Comparison of ENCODE assay signal across 8 mouse cellular contexts in genomic region chr8:84832034-84832717, GRCm38 (mm10). TPM values are rescaled to one million over a fixed set of nuclear protein-coding genes. Genes with fewer than 3 reads are reported as not detected.
DNase-seq lines count a peak whose midpoint lies in the region; ATAC-seq lines count a peak whose summit lies in the region.

No protein-coding gene starts in this region.

- under 1% methylated on average over 59 of the region's 59 CpGs for WGBS in intestine, embryonic 15.5 days
- WGBS in limb, embryonic 10.5 days, result 1% methylated on average over 59 of the region's 59 CpGs
- 2% methylated on average over 59 of the region's 59 CpGs for WGBS in midbrain, embryonic 10.5 days

- DNase-seq in adrenal gland, adult 8-10 months, result peak; percentile 62
- DNase-seq in embryo, embryonic 9.5 days (ENCODE audit: extremely low spot score), result peak; percentile 89
- DNase-seq in gastrocnemius, postnatal 4 days (ENCODE audit: low spot score in 2 of 2), result peak; percentile 62 to 84
- DNase-seq in limb, embryonic 10.5 days (ENCODE audit: low spot score), result peak; percentile 89
- peak; percentile 84 for DNase-seq in midbrain, embryonic 10.5 days (ENCODE audit: low spot score)
- peak; percentile 82 for DNase-seq in right cerebral cortex, postnatal 4 days
- DNase-seq in urinary bladder, postnatal 4 days (ENCODE audit: low spot score in 2 of 2), result peak; percentile 74 to 77

- peak overlapping the region; percentile 91 for H3K27ac ChIP-seq in intestine, embryonic 15.5 days
- peak overlapping the region; percentile 97 for H3K27ac ChIP-seq in limb, embryonic 10.5 days
- peak overlapping the region; percentile 99 for H3K27ac ChIP-seq in midbrain, embryonic 10.5 days (replicated peaks)

- peaks cover 30% of the 10 kb centered on the region for H3K36me3 ChIP-seq in intestine, embryonic 15.5 days
- H3K36me3 ChIP-seq in limb, embryonic 10.5 days, result peaks cover 38% of the 10 kb centered on the region
- H3K36me3 ChIP-seq in midbrain, embryonic 10.5 days, result peaks cover 39% of the 10 kb centered on the region

- no peaks in the 10 kb centered on the region for H3K27me3 ChIP-seq in intestine, embryonic 15.5 days (replicated peaks)
- H3K27me3 ChIP-seq in limb, embryonic 10.5 days (ENCODE audit: low read depth, poor library complexity, severe bottlenecking), result no peaks in the 10 kb centered on the region
- no peaks in the 10 kb centered on the region for H3K27me3 ChIP-seq in midbrain, embryonic 10.5 days (ENCODE audit: low read depth, poor library complexity, severe bottlenecking)

- no peaks in the 10 kb centered on the region for H3K9me3 ChIP-seq in intestine, embryonic 15.5 days
- no peaks in the 10 kb centered on the region for H3K9me3 ChIP-seq in limb, embryonic 10.5 days (replicated peaks)
- no peaks in the 10 kb centered on the region; the same call in 1 of the 2 replicates for H3K9me3 ChIP-seq in midbrain, embryonic 10.5 days (replicated peaks)

- peaks cover 18% of the 10 kb centered on the region for H3K4me1 ChIP-seq in intestine, embryonic 15.5 days (replicated peaks)
- H3K4me1 ChIP-seq in limb, embryonic 10.5 days, result peaks cover 29% of the 10 kb centered on the region
- H3K4me1 ChIP-seq in midbrain, embryonic 10.5 days, result peaks cover 13% of the 10 kb centered on the region

- peak overlapping the region; percentile 55 for H3K4me2 ChIP-seq in intestine, embryonic 15.5 days (replicated peaks)

- peak; percentile 87 for ATAC-seq in intestine, embryonic 15.5 days

- peak overlapping the region; percentile 99 for H3K9ac ChIP-seq in intestine, embryonic 15.5 days

- H3K4me3 ChIP-seq in intestine, embryonic 15.5 days (replicated peaks), result peak overlapping the region; percentile 94
- H3K4me3 ChIP-seq in limb, embryonic 10.5 days, result peak overlapping the region; percentile 78
- peak overlapping the region; percentile 99 for H3K4me3 ChIP-seq in midbrain, embryonic 10.5 days

RNA-seq across cellular contexts. Expression of gene Gadd45gip1, which starts 0.9 kb away (rescaled TPM):
- 10 to 100 TPM; 63.6 to 68.4 (median 66.2) TPM for total RNA-seq in adrenal gland, adult 8-10 months (2022)
- 10 to 100 TPM; 33.3 to 36.0 TPM for total RNA-seq in gastrocnemius, postnatal 4 days (2021)
- 61.7 and 62.6 TPM in 2 replicates for polyA plus RNA-seq in intestine, embryonic 15.5 days (2015; fragmentation: Nextera tagmentation; extraction: Ambion mirVana)
- polyA plus RNA-seq in limb, embryonic 10.5 days (2016; fragmentation: Nextera tagmentation; extraction: Ambion mirVana), result 51.7 and 54.4 TPM in 2 replicates
- polyA plus RNA-seq in midbrain, embryonic 10.5 days (2016; fragmentation: Nextera tagmentation; extraction: Ambion mirVana), result 46.3 and 47.2 TPM in 2 replicates

RNA-seq across cellular contexts. Expression of gene Rad23a, which starts 8.3 kb away (rescaled TPM):
- total RNA-seq in adrenal gland, adult 8-10 months (2022), result 100 to 1,000 TPM; 107 to 125 (median 111) TPM
- 100 to 1,000 TPM; 121 to 123 TPM for total RNA-seq in gastrocnemius, postnatal 4 days (2021)
- 102 and 106 TPM in 2 replicates for polyA plus RNA-seq in intestine, embryonic 15.5 days (2015; fragmentation: Nextera tagmentation; extraction: Ambion mirVana)
- polyA plus RNA-seq in limb, embryonic 10.5 days (2016; fragmentation: Nextera tagmentation; extraction: Ambion mirVana), result 119 and 122 TPM in 2 replicates
- polyA plus RNA-seq in midbrain, embryonic 10.5 days (2016; fragmentation: Nextera tagmentation; extraction: Ambion mirVana), result 124 and 131 TPM in 2 replicates

RNA-seq across cellular contexts. Expression of gene Dand5, which starts 9.6 kb away (rescaled TPM):
- total RNA-seq in adrenal gland, adult 8-10 months (2022), result 10 to 100 TPM; 11.2 to 14.9 (median 12.5) TPM
- total RNA-seq in gastrocnemius, postnatal 4 days (2021), result 1 to 10 TPM; 6.3 to 6.8 TPM
- 4.5 and 5.3 TPM in 2 replicates for polyA plus RNA-seq in intestine, embryonic 15.5 days (2015; fragmentation: Nextera tagmentation; extraction: Ambion mirVana)
- polyA plus RNA-seq in limb, embryonic 10.5 days (2016; fragmentation: Nextera tagmentation; extraction: Ambion mirVana), result 1.9 and 2.7 TPM in 2 replicates
- polyA plus RNA-seq in midbrain, embryonic 10.5 days (2016; fragmentation: Nextera tagmentation; extraction: Ambion mirVana), result 2.9 and 5.3 TPM in 2 replicates

RNA-seq across cellular contexts. Expression of gene Calr, which starts 14.6 kb away (rescaled TPM):
- 100 to 1,000 TPM; 629 to 719 (median 673) TPM for total RNA-seq in adrenal gland, adult 8-10 months (2022)
- total RNA-seq in gastrocnemius, postnatal 4 days (2021), result 100 to 1,000 TPM; 339 to 368 TPM
- polyA plus RNA-seq in intestine, embryonic 15.5 days (2015; fragmentation: Nextera tagmentation; extraction: Ambion mirVana), result 1,038 and 1,157 TPM in 2 replicates
- 820 and 843 TPM in 2 replicates for polyA plus RNA-seq in limb, embryonic 10.5 days (2016; fragmentation: Nextera tagmentation; extraction: Ambion mirVana)
- 723 and 798 TPM in 2 replicates for polyA plus RNA-seq in midbrain, embryonic 10.5 days (2016; fragmentation: Nextera tagmentation; extraction: Ambion mirVana)

RNA-seq across cellular contexts. Expression of gene Farsa, which starts 24.6 kb away (rescaled TPM):
- 10 to 100 TPM; 59.9 to 76.8 (median 68.0) TPM for total RNA-seq in adrenal gland, adult 8-10 months (2022)
- 10 to 100 TPM; 37.2 to 41.3 TPM for total RNA-seq in gastrocnemius, postnatal 4 days (2021)
- polyA plus RNA-seq in intestine, embryonic 15.5 days (2015; fragmentation: Nextera tagmentation; extraction: Ambion mirVana), result 83.1 and 92.7 TPM in 2 replicates
- polyA plus RNA-seq in limb, embryonic 10.5 days (2016; fragmentation: Nextera tagmentation; extraction: Ambion mirVana), result 149 and 156 TPM in 2 replicates
- polyA plus RNA-seq in midbrain, embryonic 10.5 days (2016; fragmentation: Nextera tagmentation; extraction: Ambion mirVana), result 133 and 139 TPM in 2 replicates

Comparison
In these comparisons a context has a peak if more than half of its experiments do, and no peak if none do; other contexts are left out.
1. Peak in every context shown above with its lines: DNase-seq, ATAC-seq, H3K4me3 ChIP-seq and H3K27ac ChIP-seq.